ENCODE assay signal across 8 mouse cellular contexts in genomic region chr5:125058267-125058668, GRCm38 (mm10). TPM values are rescaled to one million over a fixed set of nuclear protein-coding genes. Genes with fewer than 3 reads are reported as not detected.
DNase-seq lines count a peak whose midpoint lies in the region; ATAC-seq and TF ChIP-seq lines count a peak whose summit lies in the region.

No protein-coding gene starts in this region.

- DNase-seq in adrenal gland, adult 2 months: peak; percentile 93
- peak; percentile 82 to 90 for DNase-seq in cerebellum, postnatal 25 days
- DNase-seq in gastrocnemius, postnatal 14 days: peak; percentile 85
- peak; percentile 76 for DNase-seq in left cerebral cortex, adult 2 months (ENCODE audit: extremely low spot score in 1 of 2, low spot score in 2 of 2)
- peak; percentile 73 for DNase-seq in lung, postnatal 14 days
- peak; percentile 89 for DNase-seq in right cerebral cortex, adult 18-20 months
- DNase-seq in adipocyte (ENCODE audit: low spot score): no peak

- no peak for TF ChIP-seq CTCF in left cerebral cortex, adult 2 months (IDR thresholded peaks at IDR 0.05)

- H3K4me2 ChIP-seq in hindbrain, embryonic 16.5 days (ENCODE audit: low read length): peak overlapping the region; percentile 68

- H3K27ac ChIP-seq in hindbrain, embryonic 16.5 days (ENCODE audit: low read depth, low read length): peak overlapping the region; percentile 70
- peak overlapping the region; percentile 93 for H3K27ac ChIP-seq in left cerebral cortex, adult 2 months

- peak overlapping the region; percentile 35 for H3K4me3 ChIP-seq in hindbrain, embryonic 16.5 days (ENCODE audit: low read length)
- peak overlapping the region; percentile 58 for H3K4me3 ChIP-seq in left cerebral cortex, adult 2 months

- H3K9me3 ChIP-seq in hindbrain, embryonic 16.5 days (ENCODE audit: control insufficient read depth, low read length): no peaks in the 10 kb centered on the region

- ATAC-seq in hindbrain, embryonic 16.5 days: peak; percentile 71

- 2% methylated on average over 20 of the region's 29 CpGs for WGBS in hindbrain, embryonic 16.5 days

- intact Hi-C loops in gastrocnemius, postnatal 14 days (cut with DNase I; ENCODE audit: low total_unique reads): no loop called here
- intact Hi-C loops in left cerebral cortex, adult 2 months (cut with DNase I): no loop called here

- no peaks in the 10 kb centered on the region for H3K27me3 ChIP-seq in hindbrain, embryonic 16.5 days (replicated peaks; ENCODE audit: control insufficient read depth, insufficient read depth, low read length)

- peaks cover 43% of the 10 kb centered on the region for H3K4me1 ChIP-seq in hindbrain, embryonic 16.5 days (ENCODE audit: control insufficient read depth, insufficient read depth, low read depth, low read length)

- H3K36me3 ChIP-seq in hindbrain, embryonic 16.5 days (ENCODE audit: control insufficient read depth, insufficient read depth, low read length): peaks cover 4% of the 10 kb centered on the region; the same call in 1 of the 2 replicates

- peak overlapping the region; percentile 63 for H3K9ac ChIP-seq in hindbrain, embryonic 16.5 days (ENCODE audit: low read depth, low read length)

RNA-seq across cellular contexts. Expression of gene Rflna, which starts 55.2 kb away (rescaled TPM):
- total RNA-seq in adrenal gland, adult 2 months (2021): 1 to 10 TPM; 4.6 to 5.6 TPM
- 18.7 and 21.1 TPM in 2 replicates for polyA plus RNA-seq in adrenal gland, adult 2 months (2012; rRNA removed)
- total RNA-seq in gastrocnemius, postnatal 14 days (2021): under 1 TPM; 0.84 to 0.98 TPM
- 6.8 and 6.9 TPM in 2 replicates for polyA plus RNA-seq in hindbrain, embryonic 16.5 days (2015; fragmentation: Nextera tagmentation; extraction: Ambion mirVana)
- total RNA-seq in left cerebral cortex, adult 2 months (2021): 1 to 10 TPM in 1 of 2 experiments, not detected in 1; 1.0 TPM
